Mouse (Mus musculus) embryonic facial prominence, embryonic 10.5 days (tissue): ENCODE results near the gene Appl2. TPM values are rescaled to one million over a fixed set of nuclear protein-coding genes. Genes with fewer than 3 reads are reported as not detected.

ENCODE experiments used
- DNase-seq: peaks from one replicate; pipeline ENCODE4 v3.0.0-alpha.2; 2017; ENCODE audit warnings: low spot score
- H3K27ac ChIP-seq: fragments of 300-500 bp; sonication (generic); replicated peaks from 2 replicates; pipeline ENCODE4 v1.5.1; 2016; ENCODE audit warnings: mild to moderate bottlenecking
- H3K27me3 ChIP-seq: fragments of 300-500 bp; sonication (generic); replicated peaks from 2 replicates; pipeline ENCODE4 v1.6.1; 2016; ENCODE audit warnings: low read depth, mild to moderate bottlenecking; ENCODE audit not compliant: poor library complexity, severe bottlenecking
- H3K36me3 ChIP-seq: fragments of 300-500 bp; sonication (generic); replicated peaks from 2 replicates; pipeline ENCODE4 v1.6.1; 2016; ENCODE audit warnings: mild to moderate bottlenecking, moderate library complexity
- H3K4me1 ChIP-seq: fragments of 300-500 bp; sonication (generic); 2 replicates; pipeline ENCODE4 v1.6.1; 2016
- H3K4me3 ChIP-seq: fragments of 300-500 bp; sonication (generic); 2 replicates; pipeline ENCODE4 v1.5.1; 2016; ENCODE audit warnings: mild to moderate bottlenecking, moderate library complexity
- H3K9me3 ChIP-seq: fragments of 300-500 bp; sonication (generic); 2 replicates; pipeline ENCODE4 v1.6.1; 2016; ENCODE audit warnings: mild to moderate bottlenecking
- WGBS: fragments of 180-500 bp; shearing (Covaris S2); methylation state at CpG from one replicate; pipeline ENCODE4 v1.1.7; 2016; 5-methylcytosine and 5-hydroxymethylcytosine counted together
- polyA plus RNA-seq: library from polyadenylated mRNA; unstranded; fragments of >200 nt; fragmentation: Nextera tagmentation; extraction: Ambion mirVana; gene quantifications from 2 replicates; pipeline ENCODE4 v1.2.1, GENCODE M21; 2016

The Appl2 gene
- polyA plus RNA-seq, 1 experiment from 2014 or later, result 40.6 TPM

DNA sequence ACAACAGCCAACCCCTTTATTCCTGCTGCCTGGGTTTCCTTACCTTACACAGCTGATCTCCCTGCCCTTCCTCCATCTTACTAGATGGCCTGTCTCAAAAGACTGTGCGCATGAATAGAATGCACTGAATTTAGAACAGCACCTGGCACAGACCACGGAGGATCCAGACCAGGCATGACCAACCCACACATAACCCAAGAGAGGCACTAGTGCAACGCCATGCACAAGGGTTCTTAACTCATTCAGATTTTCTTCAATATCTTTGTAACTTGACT is 2.9 kb downstream of the Appl2 start:
- Histone ChIP-seq H3K4me3 (no peak overlapping the region), H3K27me3 (no peaks in the 10 kb centered on the region), H3K36me3 (0 out of 2 replicates have a peak, but pooled peaks cover 1% of the 10 kb centered on the region), H3K4me1 (peaks cover 46% of the 10 kb centered on the region), H3K9me3 (no peaks in the 10 kb centered on the region), H3K27ac (no peak overlapping the region)
- no peak for DNase-seq
- whole genome bisulfite sequencing, result 92% methylated on average over 3 of the region's 3 CpGs

DNA sequence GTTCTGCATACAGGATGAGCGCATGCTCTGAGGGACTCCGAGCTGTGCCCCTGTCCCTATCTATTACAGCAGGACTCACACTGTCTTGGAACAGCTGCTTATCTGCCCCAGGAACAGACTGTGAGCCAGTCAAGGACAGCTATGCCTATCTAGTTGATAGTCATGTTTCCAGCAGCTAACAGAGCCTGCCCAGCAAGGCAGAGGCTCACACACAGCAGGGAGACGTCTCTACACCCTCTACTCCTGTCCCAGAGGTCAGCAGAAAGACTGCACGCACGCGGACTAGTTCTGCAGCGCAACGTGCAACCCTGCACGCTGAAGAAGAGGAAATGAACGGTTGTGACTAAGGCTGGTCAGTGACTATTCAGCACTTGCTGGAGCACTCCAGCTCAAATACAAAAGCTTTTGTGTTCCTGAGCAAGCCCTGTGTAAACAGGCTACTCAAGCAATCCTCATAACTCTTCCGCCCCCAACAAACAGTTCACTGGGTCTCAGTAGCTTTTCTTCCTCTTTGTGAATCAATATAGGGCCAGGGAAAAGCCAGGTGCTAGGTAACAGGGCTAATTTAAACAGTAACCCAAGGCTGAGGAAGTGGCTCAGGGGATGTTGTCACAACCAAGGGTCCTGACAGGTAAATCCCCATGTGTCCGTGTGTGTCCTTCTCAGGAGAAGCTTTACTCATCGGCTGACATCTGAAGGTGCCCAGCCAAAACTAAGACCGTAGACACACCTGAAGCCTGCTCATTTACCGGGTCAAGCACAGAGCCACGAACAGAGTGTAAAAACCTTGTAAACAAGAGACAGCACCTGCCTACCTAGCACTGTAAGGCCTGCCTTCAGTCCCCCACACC is 3.4 kb downstream of the Appl2 start:
- DNase-seq, result no peak
- Histone ChIP-seq H3K27ac (peak overlapping the region; percentile 65), H3K36me3 (0 out of 2 replicates have a peak, but pooled peaks cover 3% of the 10 kb centered on the region), H3K9me3 (no peaks in the 10 kb centered on the region), H3K4me1 (peaks cover 46% of the 10 kb centered on the region), H3K27me3 (no peaks in the 10 kb centered on the region), H3K4me3 (0 out of 2 replicates have a peak overlapping the region, but pooled peaks have one; percentile 11)
- WGBS, result 69% methylated on average over 16 of the region's 16 CpGs

DNA sequence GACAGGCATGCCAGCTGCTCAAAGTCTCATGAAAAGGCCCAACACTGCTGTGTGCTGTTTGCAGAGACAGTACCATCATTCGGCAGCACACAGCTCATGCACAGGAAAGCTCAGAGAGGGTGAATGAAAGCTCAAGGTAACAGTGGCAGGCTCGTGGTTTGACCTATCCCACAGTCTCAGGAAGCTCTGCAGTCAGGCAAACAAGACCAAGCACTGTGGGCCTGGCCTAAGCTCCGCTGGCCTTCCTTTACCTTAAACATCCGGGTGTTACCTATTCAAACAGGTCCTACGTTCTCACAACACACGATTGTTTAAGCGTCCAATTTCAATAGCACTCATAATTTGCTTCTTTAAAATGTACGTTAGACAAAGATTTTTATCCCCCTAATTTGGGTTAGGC is 4.4 kb downstream of the Appl2 start:
- no peak overlapping the region for H3K27ac ChIP-seq
- peaks cover 9% of the 10 kb centered on the region; the same call in 1 of the 2 replicates for H3K36me3 ChIP-seq
- H3K4me1 ChIP-seq, result peaks cover 45% of the 10 kb centered on the region
- no peaks in the 10 kb centered on the region for H3K9me3 ChIP-seq
- DNase-seq, result no peak
- H3K27me3 ChIP-seq, result no peaks in the 10 kb centered on the region
- WGBS, result 87% methylated on average over 8 of the region's 8 CpGs
- no peak overlapping the region for H3K4me3 ChIP-seq

DNA sequence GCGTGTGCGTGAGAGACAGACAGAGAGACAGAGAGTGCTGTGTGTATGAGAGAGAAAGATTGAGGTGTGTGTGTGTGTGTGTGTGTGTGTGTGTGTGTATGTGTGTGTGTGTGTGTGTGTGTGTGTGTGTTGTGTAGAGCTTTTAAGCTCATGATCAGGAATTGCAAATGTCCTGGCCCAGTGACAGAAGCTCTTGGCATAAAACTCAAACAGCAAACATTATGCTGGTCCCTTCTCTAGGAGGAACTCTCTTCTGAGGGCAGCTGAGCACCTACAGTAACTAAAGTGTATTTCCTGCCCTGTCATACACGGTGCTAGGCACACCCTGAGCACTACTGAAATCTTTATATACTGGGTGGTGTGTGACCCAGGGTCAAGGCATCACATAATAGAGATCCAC is 6.9 kb downstream of the Appl2 start:
- H3K27ac ChIP-seq, result no peak overlapping the region
- H3K9me3 ChIP-seq, result no peaks in the 10 kb centered on the region
- peaks cover 14% of the 10 kb centered on the region; the same call in 1 of the 2 replicates for H3K36me3 ChIP-seq
- H3K27me3 ChIP-seq, result no peaks in the 10 kb centered on the region
- H3K4me3 ChIP-seq, result no peak overlapping the region
- WGBS, result 89% methylated on average over 3 of the region's 3 CpGs
- peaks cover 33% of the 10 kb centered on the region for H3K4me1 ChIP-seq
- DNase-seq, result no peak

DNA sequence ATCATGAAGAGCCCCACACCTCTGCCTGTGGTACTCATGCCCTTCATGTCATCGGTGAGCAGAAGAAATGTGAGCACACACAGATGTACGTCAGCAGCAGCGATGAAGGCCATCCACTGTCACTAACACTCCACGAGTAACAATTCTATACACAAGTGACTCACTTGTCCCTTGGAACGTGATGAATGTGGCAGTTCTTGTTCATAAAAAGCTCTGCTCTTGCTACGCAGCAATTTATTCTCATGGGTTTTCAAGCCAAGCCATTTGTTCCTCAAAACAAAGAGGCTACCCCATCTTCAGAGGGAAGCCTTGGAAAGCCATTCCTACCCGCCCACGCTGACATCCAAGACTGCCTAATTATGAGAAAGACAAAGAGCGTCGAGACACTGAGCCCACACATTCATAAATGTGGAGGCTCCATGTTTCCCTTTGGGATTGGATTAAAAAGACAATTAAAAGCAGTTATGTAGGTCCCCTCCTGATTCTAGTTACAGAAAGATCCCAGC is 8.6 kb downstream of the Appl2 start:
- DNase-seq, result no peak
- H3K36me3 ChIP-seq, result peaks cover 14% of the 10 kb centered on the region; the same call in 1 of the 2 replicates
- no peak overlapping the region for H3K27ac ChIP-seq
- no peak overlapping the region for H3K4me3 ChIP-seq
- peaks cover 22% of the 10 kb centered on the region for H3K4me1 ChIP-seq
- H3K27me3 ChIP-seq, result no peaks in the 10 kb centered on the region
- 87% methylated on average over 10 of the region's 10 CpGs for WGBS
- no peaks in the 10 kb centered on the region for H3K9me3 ChIP-seq

DNA sequence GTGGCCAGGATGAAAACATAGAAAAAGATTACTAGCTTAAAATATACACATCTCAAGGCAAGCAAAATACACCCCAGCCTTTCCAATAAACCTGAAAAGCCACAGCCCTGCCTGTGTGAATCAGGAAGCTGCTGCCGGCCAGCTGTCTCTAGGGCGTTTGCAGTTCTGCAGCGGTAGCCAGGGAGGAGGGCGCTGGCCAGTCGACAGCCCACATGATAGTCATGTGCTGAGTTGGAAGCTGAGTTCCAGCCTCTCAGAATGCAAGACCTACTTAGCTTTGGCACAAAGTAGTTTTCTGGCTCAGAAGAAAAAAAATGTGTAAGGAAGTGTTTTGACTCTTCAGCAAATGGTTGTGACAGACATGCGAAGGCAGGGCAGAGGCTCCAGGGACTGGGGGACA is 11.2 kb downstream of the Appl2 start:
- 49% methylated on average over 6 of the region's 6 CpGs for WGBS
- peaks cover 23% of the 10 kb centered on the region for H3K4me1 ChIP-seq
- peaks cover 19% of the 10 kb centered on the region for H3K36me3 ChIP-seq
- H3K27ac ChIP-seq, result no peak overlapping the region
- H3K4me3 ChIP-seq, result no peak overlapping the region
- DNase-seq, result peak; percentile 23
- H3K27me3 ChIP-seq, result no peaks in the 10 kb centered on the region
- H3K9me3 ChIP-seq, result no peaks in the 10 kb centered on the region

DNA sequence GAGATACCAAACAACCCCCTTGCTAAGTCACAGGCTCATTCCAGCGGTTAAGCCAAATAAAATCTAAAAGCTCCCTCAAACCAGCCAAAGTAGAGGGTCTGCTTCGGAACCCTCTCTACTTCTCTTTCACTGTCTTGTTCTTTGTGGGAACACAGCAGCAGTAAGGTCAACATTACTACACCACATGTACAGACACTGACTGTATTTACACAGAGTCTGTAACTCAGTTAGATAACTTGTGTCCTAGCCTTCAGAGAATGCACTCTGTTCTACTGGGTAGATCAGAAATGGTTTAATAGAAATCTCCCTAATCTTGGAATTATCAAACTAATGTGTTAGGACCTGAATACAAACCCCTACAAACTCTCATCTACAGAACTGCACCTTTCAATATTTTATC is 12.3 kb downstream of the Appl2 start:
- Histone ChIP-seq H3K9me3 (no peaks in the 10 kb centered on the region), H3K27ac (no peak overlapping the region), H3K36me3 (peaks cover 30% of the 10 kb centered on the region), H3K4me1 (peaks cover 23% of the 10 kb centered on the region), H3K4me3 (no peak overlapping the region), H3K27me3 (no peaks in the 10 kb centered on the region)
- WGBS, result 94% methylated on average over 2 of the region's 2 CpGs
- no peak for DNase-seq

DNA sequence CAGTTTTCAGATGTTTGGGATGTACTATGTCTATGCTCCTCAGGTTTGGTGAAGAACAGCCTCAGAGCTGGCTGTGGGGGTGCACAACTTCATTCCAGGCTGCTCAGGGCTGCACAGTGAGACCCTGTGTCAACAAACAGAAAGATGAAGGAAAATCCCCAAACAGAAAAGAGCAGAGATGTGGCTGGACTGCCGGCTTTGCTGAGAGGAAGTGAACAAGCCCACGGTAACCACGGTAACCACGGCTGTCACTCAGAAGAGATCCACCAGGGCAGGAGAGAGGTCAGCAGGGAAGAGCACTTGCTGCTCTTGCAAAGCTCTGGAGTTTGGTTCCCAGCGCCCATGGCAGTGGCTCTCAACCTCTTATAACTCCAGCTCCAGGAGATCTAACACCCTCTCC is 14.1 kb downstream of the Appl2 start:
- peaks cover 23% of the 10 kb centered on the region for H3K4me1 ChIP-seq
- H3K27me3 ChIP-seq, result no peaks in the 10 kb centered on the region
- H3K9me3 ChIP-seq, result no peaks in the 10 kb centered on the region
- peak; percentile 72 for DNase-seq
- 36% methylated on average over 5 of the region's 5 CpGs for WGBS
- H3K27ac ChIP-seq, result no peak overlapping the region
- peaks cover 30% of the 10 kb centered on the region for H3K36me3 ChIP-seq
- H3K4me3 ChIP-seq, result no peak overlapping the region

DNA sequence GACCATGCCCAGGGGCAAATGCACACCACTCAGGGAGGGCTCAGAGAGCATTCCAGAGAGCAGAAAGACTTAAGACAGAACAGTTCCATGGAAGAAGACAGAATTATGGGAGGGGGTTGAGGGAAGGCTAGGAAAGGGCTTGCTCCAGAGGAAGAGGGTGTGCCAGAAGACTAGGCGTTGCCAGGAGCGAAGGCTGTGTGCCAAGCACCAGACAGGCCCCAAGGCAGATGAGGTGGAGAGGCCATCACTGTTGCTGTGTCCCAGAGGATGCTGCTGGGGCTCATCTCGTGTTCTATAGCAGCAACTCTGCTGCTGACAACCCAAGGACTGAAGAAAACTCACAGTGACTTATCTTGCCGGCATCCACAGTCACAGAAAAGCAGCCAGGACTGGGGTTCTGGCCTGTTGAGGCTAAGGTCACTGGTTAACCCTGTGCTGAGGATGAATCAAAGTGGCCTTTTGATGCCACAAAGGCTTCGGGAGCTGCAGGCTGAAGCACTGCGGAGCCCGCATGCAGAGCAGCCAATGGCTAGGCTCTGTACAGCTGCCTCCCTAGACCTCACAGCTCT is 15.6 kb downstream of the Appl2 start:
- no peaks in the 10 kb centered on the region for H3K27me3 ChIP-seq
- H3K9me3 ChIP-seq, result no peaks in the 10 kb centered on the region
- WGBS, result 79% methylated on average over 7 of the region's 7 CpGs
- peaks cover 23% of the 10 kb centered on the region for H3K4me1 ChIP-seq
- no peak overlapping the region for H3K4me3 ChIP-seq
- peak overlapping the region; percentile 21; the same call in 1 of the 2 replicates for H3K27ac ChIP-seq
- DNase-seq, result no peak
- peaks cover 39% of the 10 kb centered on the region for H3K36me3 ChIP-seq

DNA sequence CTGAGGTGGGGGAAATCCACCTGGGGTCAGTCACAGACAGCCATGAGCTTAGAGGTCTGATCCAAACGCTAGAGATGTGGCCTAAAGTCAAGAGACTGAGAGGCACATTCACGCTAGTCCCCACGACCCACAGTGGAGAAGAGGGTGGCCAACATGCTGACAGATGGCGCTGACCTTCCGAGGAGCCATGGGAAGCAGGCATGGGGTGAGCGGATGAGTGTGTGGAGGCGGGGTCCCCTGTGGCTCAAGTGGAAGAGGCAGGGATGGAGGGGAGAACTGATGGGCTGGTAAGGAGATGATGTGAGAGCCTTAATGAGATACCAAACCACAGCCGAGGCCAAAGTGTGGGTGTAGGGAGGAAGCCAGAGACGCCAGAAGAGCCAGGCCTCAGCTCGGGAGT is 16.8 kb downstream of the Appl2 start:
- peaks cover 18% of the 10 kb centered on the region for H3K4me1 ChIP-seq
- peaks cover 50% of the 10 kb centered on the region for H3K36me3 ChIP-seq
- H3K9me3 ChIP-seq, result no peaks in the 10 kb centered on the region
- H3K4me3 ChIP-seq, result no peak overlapping the region
- 90% methylated on average over 10 of the region's 10 CpGs for WGBS
- H3K27me3 ChIP-seq, result no peaks in the 10 kb centered on the region
- H3K27ac ChIP-seq, result no peak overlapping the region
- DNase-seq, result no peak

DNA sequence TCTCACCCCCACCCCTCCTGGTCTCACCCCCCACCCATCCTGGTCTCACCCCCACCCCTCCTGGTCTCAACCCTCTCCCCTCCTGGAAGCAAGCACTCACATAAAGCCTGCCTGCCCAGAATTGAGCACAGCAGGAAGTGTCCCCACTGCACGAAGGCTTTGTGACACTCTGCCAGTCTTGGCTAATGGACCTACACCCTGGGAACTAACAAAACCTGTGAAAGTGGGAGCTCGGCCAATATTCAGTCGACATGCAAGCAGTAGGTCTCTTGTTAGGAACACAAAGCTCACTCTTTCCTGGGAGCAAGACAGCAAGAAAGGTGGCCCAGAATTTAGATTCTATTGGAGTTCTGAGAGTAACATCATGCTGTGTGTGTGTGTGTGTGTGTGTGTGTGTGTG is 17.6 kb downstream of the Appl2 start:
- peaks cover 55% of the 10 kb centered on the region for H3K36me3 ChIP-seq
- no peaks in the 10 kb centered on the region for H3K27me3 ChIP-seq
- no peak for DNase-seq
- H3K27ac ChIP-seq, result no peak overlapping the region
- no peaks in the 10 kb centered on the region for H3K9me3 ChIP-seq
- H3K4me1 ChIP-seq, result peaks cover 18% of the 10 kb centered on the region
- WGBS, result 85% methylated on average over 3 of the region's 3 CpGs
- H3K4me3 ChIP-seq, result no peak overlapping the region

DNA sequence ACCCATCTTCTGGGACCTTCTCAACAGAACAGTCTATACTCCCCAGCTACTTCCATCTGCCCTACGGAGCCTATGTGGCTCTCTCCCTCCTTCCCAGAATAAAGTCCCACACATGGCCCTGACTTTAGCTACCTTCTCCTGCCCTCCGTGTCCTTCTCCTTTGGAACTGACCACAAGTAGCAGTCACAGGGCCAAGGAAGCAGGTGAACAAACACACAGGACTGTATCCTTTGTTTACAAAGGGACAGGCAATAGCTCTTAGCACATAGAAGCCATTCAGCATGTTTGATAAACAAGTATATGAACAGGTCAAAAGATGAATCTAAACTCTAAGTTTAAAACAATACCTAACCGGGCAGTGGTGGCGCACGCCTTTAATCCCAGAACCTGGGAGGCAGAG is 18.7 kb downstream of the Appl2 start:
- Histone ChIP-seq H3K4me1 (peaks cover 14% of the 10 kb centered on the region), H3K27me3 (no peaks in the 10 kb centered on the region), H3K27ac (no peak overlapping the region), H3K9me3 (no peaks in the 10 kb centered on the region), H3K36me3 (peaks cover 57% of the 10 kb centered on the region), H3K4me3 (no peak overlapping the region)
- WGBS, result 93% methylated on average over 5 of the region's 5 CpGs
- DNase-seq, result no peak

DNA sequence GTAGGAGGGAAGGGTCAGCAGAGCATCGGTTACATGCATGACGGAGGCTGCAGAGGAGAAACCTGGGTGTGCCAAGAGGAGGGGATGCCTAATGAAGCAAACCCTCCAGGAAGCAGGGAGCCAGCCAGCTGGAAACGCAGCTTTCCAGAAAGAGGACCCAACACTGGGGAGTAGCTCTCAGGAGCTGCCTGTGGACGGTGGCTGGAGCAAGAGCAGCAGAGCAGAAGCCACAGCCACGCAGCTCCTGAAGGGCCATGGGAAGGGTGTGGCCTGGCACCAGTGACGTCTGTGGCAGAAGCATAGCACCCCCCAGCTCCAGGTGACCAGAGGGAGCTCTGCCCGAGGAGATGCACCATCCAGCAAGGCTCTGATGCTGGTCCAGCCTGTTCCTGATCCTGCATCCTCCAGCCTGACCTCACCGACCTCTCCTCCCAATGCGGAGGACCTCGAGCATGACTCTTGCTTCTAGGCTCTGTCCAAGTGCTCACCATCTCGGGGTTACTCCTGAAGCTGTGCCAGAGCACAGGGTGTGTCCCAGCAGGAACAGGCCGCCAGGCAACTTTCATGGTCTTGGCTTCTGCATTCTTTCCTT is 19.3 kb downstream of the Appl2 start:
- 86% methylated on average over 12 of the region's 12 CpGs for WGBS
- Histone ChIP-seq H3K4me1 (peaks cover 8% of the 10 kb centered on the region), H3K4me3 (no peak overlapping the region), H3K27me3 (no peaks in the 10 kb centered on the region), H3K27ac (no peak overlapping the region), H3K36me3 (peaks cover 63% of the 10 kb centered on the region), H3K9me3 (no peaks in the 10 kb centered on the region)
- no peak for DNase-seq
